Mouse (Mus musculus) heart, adult 2 months (tissue): ENCODE measurements at regions not wholly inside any gene's neighbourhood (a gene's known extent, or its start where the extent isn't known, plus 50 kb on each side); places are given as distances from the start of the nearest gene placed in this dataset.

Experiments
- DNase-seq, 2 experiments: peaks; one replicate each; pipeline ENCODE4 v3.0.0; 2021
- H3K27ac ChIP-seq: fragments of 200-600 bp; 2 replicates; pipeline ENCODE4 v1.8.1; 2022
- H3K27me3 ChIP-seq: fragments of 200-500 bp; 2 replicates; pipeline ENCODE4 v1.6.1; 2012; ENCODE audit warnings: mild to moderate bottlenecking, low read length, inconsistent platforms, mixed read lengths; ENCODE audit not compliant: control insufficient read depth, insufficient read depth
- H3K36me3 ChIP-seq: fragments of 200-500 bp; 2 replicates; pipeline ENCODE4 v1.6.1; 2012; ENCODE audit warnings: low read length, inconsistent platforms; ENCODE audit not compliant: control insufficient read depth, insufficient read depth
- H3K4me1 ChIP-seq: fragments of 200-500 bp; 2 replicates; pipeline ENCODE4 v1.6.1; 2011; ENCODE audit warnings: low read length; ENCODE audit not compliant: control insufficient read depth, insufficient read depth
- H3K4me3 ChIP-seq: fragments of 200-600 bp; 2 replicates; pipeline ENCODE4 v1.8.1; 2022
- H3K79me2 ChIP-seq: fragments of 200-500 bp; replicated peaks from 2 replicates; pipeline ENCODE4 v1.6.1; 2012; ENCODE audit warnings: mild to moderate bottlenecking, inconsistent platforms, low read length, moderate library complexity, mixed read lengths; ENCODE audit not compliant: control insufficient read depth, insufficient read depth
- H3K9ac ChIP-seq: fragments of 200-500 bp; 2 replicates; pipeline ENCODE4 v1.6.1; 2012; ENCODE audit warnings: low read depth, mild to moderate bottlenecking, control low read depth, inconsistent platforms, low read length, mixed read lengths
- CTCF ChIP-seq: fragments of 200-600 bp; IDR thresholded peaks from 2 replicates; pipeline ENCODE4 v1.8.1; 2022; ENCODE audit warnings: antibody characterized with exemption, mild to moderate bottlenecking, moderate library complexity
- EP300 ChIP-seq: fragments of 200-500 bp; IDR thresholded peaks from 2 replicates; pipeline ENCODE4 v1.6.1; 2011; ENCODE audit warnings: low read depth, low read length, control low read depth; ENCODE audit not compliant: insufficient read depth
- POLR2A ChIP-seq: fragments of 200-500 bp; IDR thresholded peaks from 2 replicates; pipeline ENCODE4 v1.6.1; 2011; ENCODE audit warnings: mild to moderate bottlenecking, low read depth, low read length, control low read depth; ENCODE audit not compliant: insufficient read depth
- WGBS: fragments of 180-500 bp; shearing (Covaris S2); methylation state at CpG from one replicate; pipeline ENCODE4 v1.1.7; 2018; 5-methylcytosine and 5-hydroxymethylcytosine counted together
- intact Hi-C: fragments of 180-260 bp; cut with DNase I; formaldehyde crosslinking; loops from one replicate; pipeline ENCODE4 v1.15.1; 2025

- DNase-seq = no peak
- Histone ChIP-seq H3K27ac (no peak overlapping the region), H3K79me2 (no peaks in the 10 kb centered on the region), H3K4me3 (no peak overlapping the region), H3K4me1 (peaks cover 3% of the 10 kb centered on the region), H3K36me3 (no peaks in the 10 kb centered on the region), H3K9ac (no peak overlapping the region), H3K27me3 (no peaks in the 10 kb centered on the region)
- TF ChIP-seq EP300 = no peak
- intact Hi-C loops = no loop called here
- WGBS = 90% methylated on average over 2 of the region's 2 CpGs
Observed at GRCm38 (mm10) chr8:127825041-127825440, 533.4 kb upstream of the Nrp1 start.

- Histone ChIP-seq H3K27ac (no peak overlapping the region), H3K36me3 (no peaks in the 10 kb centered on the region), H3K79me2 (no peaks in the 10 kb centered on the region), H3K4me3 (no peak overlapping the region), H3K27me3 (no peaks in the 10 kb centered on the region), H3K9ac (no peak overlapping the region), H3K4me1 (no peaks in the 10 kb centered on the region)
- WGBS = 64% methylated on average over 5 of the region's 5 CpGs
- intact Hi-C loops = no loop called here
- TF ChIP-seq POLR2A (no peak), EP300 (no peak), CTCF (no peak)
- no peak for DNase-seq
Observed at GRCm38 (mm10) chr8:127827826-127828225, 530.6 kb upstream of the Nrp1 start.

- H3K79me2 ChIP-seq = no peaks in the 10 kb centered on the region
- H3K9ac ChIP-seq = no peak overlapping the region
- DNase-seq = no peak
- H3K36me3 ChIP-seq = no peaks in the 10 kb centered on the region
- no peaks in the 10 kb centered on the region for H3K27me3 ChIP-seq
- H3K4me3 ChIP-seq = no peak overlapping the region
- no peak overlapping the region for H3K27ac ChIP-seq
- H3K4me1 ChIP-seq = no peaks in the 10 kb centered on the region; the same call in 1 of the 2 replicates
- no peak for TF ChIP-seq EP300
- TF ChIP-seq CTCF = no peak
- TF ChIP-seq POLR2A = no peak
- intact Hi-C loops = no loop called here
- WGBS = 71% methylated on average over 1 of the region's 1 CpGs
Observed at GRCm38 (mm10) chr8:127829659-127830058, 528.7 kb upstream of the Nrp1 start.

- Histone ChIP-seq H3K9ac (no peak overlapping the region), H3K4me3 (no peak overlapping the region), H3K4me1 (no peaks in the 10 kb centered on the region; the same call in 1 of the 2 replicates), H3K27ac (no peak overlapping the region; the same call in 1 of the 2 replicates), H3K36me3 (no peaks in the 10 kb centered on the region), H3K79me2 (no peaks in the 10 kb centered on the region), H3K27me3 (no peaks in the 10 kb centered on the region)
- WGBS = 65% methylated on average over 3 of the region's 3 CpGs
- TF ChIP-seq CTCF (no peak), EP300 (no peak), POLR2A (no peak)
- DNase-seq = peak in 1 of 2 experiments; percentile 33
- intact Hi-C loops = no loop called here
Observed at GRCm38 (mm10) chr8:127834006-127834405, 524.4 kb upstream of the Nrp1 start.

DNA sequence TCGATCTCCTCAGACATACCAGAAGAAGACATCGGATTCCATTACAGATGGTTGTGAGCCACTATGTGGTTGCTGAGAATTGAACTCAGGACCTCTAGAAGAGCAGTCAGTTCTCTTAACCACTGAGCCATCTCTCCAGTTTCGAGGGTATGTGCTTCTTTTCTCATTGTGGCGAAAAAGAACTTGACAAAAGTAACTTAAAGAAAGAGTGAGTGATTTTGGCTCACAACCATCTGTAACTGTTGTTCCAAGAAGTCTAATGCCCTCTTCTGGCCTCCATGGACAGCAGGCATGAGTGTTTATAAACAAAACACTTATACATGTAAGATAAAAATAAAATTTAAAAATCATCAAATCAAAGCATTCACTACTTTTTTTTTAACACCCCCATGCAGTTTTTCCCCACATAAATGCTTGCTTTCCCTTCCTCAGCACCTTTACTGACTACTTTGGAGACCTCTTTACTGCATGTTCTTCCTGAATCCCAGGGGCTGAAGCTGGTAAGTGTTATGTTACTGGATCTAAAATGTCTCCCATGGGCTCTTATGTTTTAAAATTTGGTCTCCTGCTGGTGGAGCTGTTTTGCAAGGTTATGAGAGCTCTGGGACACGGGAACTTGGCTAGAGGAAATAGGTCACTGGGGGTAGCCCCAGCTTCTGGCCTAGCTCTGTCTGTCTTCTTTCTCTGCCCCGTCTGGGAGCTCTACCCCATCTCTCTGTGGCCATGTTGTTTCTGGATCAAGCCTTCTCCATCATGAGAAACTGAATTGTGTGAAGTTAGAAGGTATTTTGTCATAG, 521.8 kb upstream of the Nrp1 start:
- WGBS = 76% methylated on average over 6 of the region's 6 CpGs
- H3K9ac ChIP-seq = no peak overlapping the region
- intact Hi-C loops = loop anchor here (5.0 kb wide), 2 partner anchors 79 to 521 kb away; partner anchors contain the start of gene Nrp1
- TF ChIP-seq CTCF (peak; percentile 54), EP300 (no peak)
- H3K4me3 ChIP-seq = no peak overlapping the region
- H3K27me3 ChIP-seq = no peaks in the 10 kb centered on the region
- peak in 1 of 2 experiments; percentile 15 for DNase-seq
- no peaks in the 10 kb centered on the region for H3K36me3 ChIP-seq
- peaks cover 1% of the 10 kb centered on the region; the same call in 1 of the 2 replicates for H3K4me1 ChIP-seq
- H3K79me2 ChIP-seq = no peaks in the 10 kb centered on the region
- H3K27ac ChIP-seq = no peak overlapping the region

DNA sequence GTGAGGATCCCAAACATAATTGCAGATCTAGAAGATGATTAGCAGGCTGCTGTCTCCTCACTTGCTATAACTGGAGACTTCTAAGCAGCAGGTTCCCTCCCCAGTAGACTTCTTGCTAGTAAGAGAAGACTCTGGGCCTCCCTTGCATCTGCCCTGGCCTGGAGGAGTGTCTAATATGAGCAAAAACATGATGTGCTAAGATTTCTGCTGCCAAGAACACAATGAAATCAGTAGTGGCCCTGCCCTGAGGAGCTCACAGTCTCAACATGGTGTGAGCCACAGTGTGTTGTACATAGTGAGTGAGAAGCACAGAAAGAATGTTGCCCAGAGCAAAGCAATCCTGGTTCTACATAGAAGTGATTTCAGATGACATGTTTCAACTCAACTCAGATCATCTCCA, 520.1 kb upstream of the Nrp1 start:
- intact Hi-C loops = loop anchor here (5.0 kb wide), 2 partner anchors 81 to 519 kb away; partner anchors contain the start of gene Nrp1
- DNase-seq = peak in 1 of 2 experiments; percentile 26
- Histone ChIP-seq H3K79me2 (no peaks in the 10 kb centered on the region), H3K27me3 (no peaks in the 10 kb centered on the region), H3K4me1 (peaks cover 1% of the 10 kb centered on the region; the same call in 1 of the 2 replicates), H3K9ac (no peak overlapping the region), H3K4me3 (no peak overlapping the region), H3K27ac (no peak overlapping the region), H3K36me3 (peaks cover 3% of the 10 kb centered on the region)
- TF ChIP-seq POLR2A (no peak), EP300 (no peak), CTCF (no peak)
